Mouse (Mus musculus) cortical plate, adult 2 months (tissue): ENCODE data around the gene Ptprm.

Source experiments
- CTCF ChIP-seq: fragments of 200-500 bp; IDR thresholded peaks from 2 replicates; pipeline ENCODE4 v1.5.1; 2011; ENCODE audit warnings: mild to moderate bottlenecking, control low read depth, low read length; ENCODE audit not compliant: insufficient read depth; ENCODE audit errors: extremely low read depth
- POLR2A ChIP-seq: fragments of 200-500 bp; IDR thresholded peaks from 2 replicates; pipeline ENCODE4 v1.6.1; 2011; ENCODE audit warnings: mild to moderate bottlenecking, low read length, control low read depth; ENCODE audit not compliant: insufficient read depth; ENCODE audit errors: extremely low read depth

- TF ChIP-seq CTCF (no peak), POLR2A (no peak)
These were observed 546.1 kb downstream of the Ptprm start for GRCm38 (mm10) chr17:66808186-66808585.
